Mouse (Mus musculus) neural tube, embryonic 10.5 days (tissue): ENCODE data around the gene Amz1.

Experiments used
- DNase-seq: peaks from one replicate; pipeline ENCODE4 v3.0.0-alpha.2; 2017; ENCODE audit warnings: low spot score; ENCODE audit errors: extremely low spot score

The Amz1 gene

GRCm38 (mm10) chr5:140799190-140799589, 75.3 kb downstream of the Amz1 start:
- no peak for DNase-seq

GRCm38 (mm10) chr5:140800288-140800923, 76.5 kb downstream of the Amz1 start:
- DNase-seq: no peak

- DNase-seq: no peak
Measured at GRCm38 (mm10) chr5:140801782-140802181, 77.9 kb downstream of the Amz1 start.

- DNase-seq: no peak
Measured at GRCm38 (mm10) chr5:140806252-140806651, 82.3 kb downstream of the Amz1 start.

GRCm38 (mm10) chr5:140806939-140807338, 83.0 kb downstream of the Amz1 start:
- DNase-seq: no peak
